Mouse (Mus musculus) ES-Bruce4 (cell line): ENCODE results near the gene Atp6ap1l.

Experiments used
- CTCF ChIP-seq: IDR thresholded peaks from one replicate; pipeline ENCODE4 v1.8.1; 2011; ENCODE audit warnings: low read depth, low read length
- EP300 ChIP-seq: IDR thresholded peaks from 2 replicates; pipeline ENCODE4 v1.6.1; 2011; ENCODE audit warnings: low read depth, low read length; ENCODE audit not compliant: insufficient read depth

GRCm38 (mm10) chr13:90852727-90853630, 52.2 kb downstream of the Atp6ap1l start:
- TF ChIP-seq CTCF (no peak), EP300 (no peak)
